Mouse (Mus musculus) lung, postnatal 0 days (tissue): ENCODE results near the gene Smg9.

Experiments
- CTCF ChIP-seq: IDR thresholded peaks from 2 replicates; pipeline ENCODE4 v1.5.1; 2016; ENCODE audit warnings: antibody characterized with exemption, mild to moderate bottlenecking
- EP300 ChIP-seq: IDR thresholded peaks from 2 replicates; pipeline ENCODE4 v1.6.1; 2016; ENCODE audit warnings: antibody characterized with exemption, mild to moderate bottlenecking, control low read depth

- TF ChIP-seq EP300 (no peak), CTCF (peak; percentile 52)
These were observed 41.5 kb upstream of the Smg9 start for GRCm38 (mm10) chr7:24357899-24358298.
